Mouse (Mus musculus) G1E (cell line): ENCODE measurements around the gene Rhoc. TPM values are rescaled to one million over a fixed set of nuclear protein-coding genes. Genes with fewer than 3 reads are reported as not detected.

Experiments used
- ATAC-seq: 2 replicates; pipeline ENCODE4 v1.8.0; 2016; ENCODE audit warnings: mild to moderate bottlenecking; ENCODE audit not compliant: insufficient number of reproducible peaks, poor library complexity, low FRiP score, severe bottlenecking; ENCODE audit errors: extremely low read depth
- DNase-seq: peaks from one replicate; pipeline ENCODE4 v3.0.0; 2012; ENCODE audit warnings: low spot score
- H3K27me3 ChIP-seq: 2 replicates; pipeline ENCODE4 v1.6.1; 2012; ENCODE audit warnings: mild to moderate bottlenecking, low read length, inconsistent platforms; ENCODE audit not compliant: insufficient read depth
- H3K36me3 ChIP-seq: replicated peaks from 2 replicates; pipeline ENCODE3; 2012; ENCODE audit warnings: mild to moderate bottlenecking, inconsistent platforms
- H3K4me1 ChIP-seq: 2 replicates; pipeline ENCODE4 v1.6.1; 2012; ENCODE audit warnings: low read depth, low read length, inconsistent platforms, mixed read lengths; ENCODE audit not compliant: insufficient read depth
- H3K4me3 ChIP-seq: 2 replicates; pipeline ENCODE4 v1.5.1; 2012; ENCODE audit warnings: low read depth, mild to moderate bottlenecking, inconsistent platforms, low read length, moderate library complexity, mixed read lengths
- H3K9me3 ChIP-seq: replicated peaks from 2 replicates; pipeline ENCODE4 v1.6.1; 2012; ENCODE audit warnings: inconsistent platforms
- CTCF ChIP-seq: IDR thresholded peaks from 2 replicates; pipeline ENCODE4 v1.5.1; 2012; ENCODE audit warnings: low read depth, low read length, inconsistent platforms, mixed read lengths
- GATA1 ChIP-seq: IDR thresholded peaks from 2 replicates; pipeline ENCODE4 v1.6.1; 2012; ENCODE audit warnings: borderline replicate concordance, low read length, inconsistent platforms, mixed read lengths
- GATA2 ChIP-seq: IDR thresholded peaks from 2 replicates; pipeline ENCODE4 v1.6.1; 2012; ENCODE audit warnings: low read depth, low read length, inconsistent platforms, borderline replicate concordance
- POLR2AphosphoS5 ChIP-seq: IDR thresholded peaks from 2 replicates; pipeline ENCODE4 v1.6.1; 2012; ENCODE audit warnings: low read depth, low read length, inconsistent platforms; ENCODE audit not compliant: insufficient replicate concordance
- TAL1 ChIP-seq: conservative IDR thresholded peaks from 2 replicates; pipeline ENCODE4 v1.6.1; 2012; ENCODE audit warnings: low read depth, low read length, inconsistent platforms, mixed read lengths
- polyA plus RNA-seq: library from polyadenylated mRNA; stranded (reverse); fragments of >175 nt; gene quantifications from 2 replicates; pipeline ENCODE4 v1.2.3, GENCODE M21; 2012
- total RNA-seq, 2 experiments: library from RNA; stranded (forward) in 1 of 2; stranded (reverse) in 1 of 2; fragments of 200-1000 nt in 1 of 2; fragments of >200 nt in 1 of 2; fragmentation: Nextera tagmentation in 1 of 2; gene quantifications; 2 replicates each; pipeline ENCODE4 v1.2.3; 2014 to 2017

Rhoc gene
- total and polyA plus RNA-seq, 3 experiments: 1.4 to 5.5 (median 2.2) TPM

- no peak for ATAC-seq
- TF ChIP-seq TAL1 (no peak), GATA1 (no peak), GATA2 (no peak), CTCF (no peak), POLR2AphosphoS5 (no peak)
- H3K27me3 ChIP-seq: peaks cover 64% of the 10 kb centered on the region
Measured at GRCm38 (mm10) chr3:104773301-104773700, 14.9 kb upstream of the Rhoc start.

GRCm38 (mm10) chr3:104777342-104777741, 10.8 kb upstream of the Rhoc start:
- Histone ChIP-seq H3K36me3 (no peaks in the 10 kb centered on the region), H3K4me1 (peaks cover 20% of the 10 kb centered on the region), H3K4me3 (no peak overlapping the region), H3K27me3 (peaks cover 79% of the 10 kb centered on the region), H3K9me3 (no peaks in the 10 kb centered on the region)
- no peak for TF ChIP-seq GATA1
- DNase-seq (no peak), ATAC-seq (no peak)

More at GRCm38 (mm10) chr3:104773301-104773700, 14.9 kb upstream of the Rhoc start:
- H3K9me3 ChIP-seq: no peaks in the 10 kb centered on the region
- H3K4me3 ChIP-seq: no peak overlapping the region
- no peaks in the 10 kb centered on the region for H3K36me3 ChIP-seq
- no peak for DNase-seq
- no peaks in the 10 kb centered on the region; the same call in 1 of the 2 replicates for H3K4me1 ChIP-seq

GRCm38 (mm10) chr3:104779949-104780348, 8.2 kb upstream of the Rhoc start:
- TF ChIP-seq CTCF (peak; percentile 90), POLR2AphosphoS5 (no peak)
- Histone ChIP-seq H3K27me3 (peaks cover 89% of the 10 kb centered on the region), H3K4me3 (no peak overlapping the region), H3K9me3 (no peaks in the 10 kb centered on the region), H3K36me3 (no peaks in the 10 kb centered on the region), H3K4me1 (peaks cover 20% of the 10 kb centered on the region)
- ATAC-seq (no peak; the same call in 1 of the 2 replicates), DNase-seq (peak; percentile 40)

- no peak for DNase-seq
- Histone ChIP-seq H3K27me3 (peaks cover 94% of the 10 kb centered on the region), H3K4me3 (peak within 1 kb of the TSS; percentile 57; the same call in 1 of the 2 replicates), H3K36me3 (no peaks in the 10 kb centered on the region), H3K4me1 (peaks cover 20% of the 10 kb centered on the region), H3K9me3 (no peaks in the 10 kb centered on the region)
- no peak for TF ChIP-seq GATA1
- no peak for TF ChIP-seq GATA2
- no peak for TF ChIP-seq POLR2AphosphoS5
- no peak for TF ChIP-seq TAL1
- TF ChIP-seq CTCF: no peak
- no peak for ATAC-seq
Measured at GRCm38 (mm10) chr3:104780561-104781420, 7.4 kb upstream of the Rhoc start, which contains the start of gene Ppm1j. Ppm1j (plus strand) TSS chr3:104781056.

- peak within 1 kb of the TSS; percentile 57; the same call in 1 of the 2 replicates for H3K4me3 ChIP-seq
- no peaks in the 10 kb centered on the region for H3K36me3 ChIP-seq
- ATAC-seq (no peak), DNase-seq (no peak)
- peaks cover 93% of the 10 kb centered on the region for H3K27me3 ChIP-seq
- no peak for TF ChIP-seq CTCF
- TF ChIP-seq POLR2AphosphoS5: no peak
- TF ChIP-seq TAL1: no peak
- TF ChIP-seq GATA2: no peak
- no peak for TF ChIP-seq GATA1
- no peaks in the 10 kb centered on the region for H3K9me3 ChIP-seq
- H3K4me1 ChIP-seq: peaks cover 20% of the 10 kb centered on the region
Measured at GRCm38 (mm10) chr3:104781471-104781903, 6.7 kb upstream of the Rhoc start, which contains the start of gene Fam19a3. Fam19a3 (minus strand) TSS chr3:104781840.

- Histone ChIP-seq H3K4me3 (no peak overlapping the region; the same call in 1 of the 2 replicates), H3K36me3 (no peaks in the 10 kb centered on the region), H3K9me3 (no peaks in the 10 kb centered on the region), H3K4me1 (peaks cover 20% of the 10 kb centered on the region), H3K27me3 (peaks cover 90% of the 10 kb centered on the region)
- no peak for DNase-seq
- TF ChIP-seq GATA1 (no peak), CTCF (no peak)
- ATAC-seq: no peak
Measured at GRCm38 (mm10) chr3:104782061-104782681, 6.0 kb upstream of the Rhoc start.
